Mouse (Mus musculus) thymus, adult 2 months (tissue): ENCODE results near the gene Maats1. TPM values are rescaled to one million over a fixed set of nuclear protein-coding genes. Genes with fewer than 3 reads are reported as not detected.

Experiments used
- DNase-seq: peaks from one replicate; pipeline ENCODE4 v3.0.0; 2021
- H3K27ac ChIP-seq: fragments of 200-500 bp; 2 replicates; pipeline ENCODE4 v1.5.1; 2012; ENCODE audit warnings: low read length, control low read depth; ENCODE audit not compliant: control insufficient read depth, insufficient read depth
- H3K27me3 ChIP-seq: fragments of 200-500 bp; 2 replicates; pipeline ENCODE4 v1.6.1; 2012; ENCODE audit warnings: mild to moderate bottlenecking, low read length, moderate library complexity, mixed read lengths; ENCODE audit not compliant: control insufficient read depth, insufficient read depth
- H3K36me3 ChIP-seq: fragments of 200-500 bp; 2 replicates; pipeline ENCODE4 v1.6.1; 2012; ENCODE audit warnings: mild to moderate bottlenecking, low read length, moderate library complexity; ENCODE audit not compliant: control insufficient read depth, insufficient read depth
- H3K4me1 ChIP-seq: fragments of 200-500 bp; replicated peaks from 2 replicates; pipeline ENCODE4 v1.6.1; 2012; ENCODE audit warnings: low read length; ENCODE audit not compliant: control insufficient read depth, insufficient read depth
- H3K4me3 ChIP-seq: fragments of 200-500 bp; 2 replicates; pipeline ENCODE4 v1.5.1; 2012; ENCODE audit warnings: mild to moderate bottlenecking, low read length, control low read depth, moderate library complexity; ENCODE audit not compliant: control insufficient read depth, insufficient read depth
- CTCF ChIP-seq: fragments of 200-500 bp; IDR thresholded peaks from 2 replicates; pipeline ENCODE4 v1.5.1; 2012; ENCODE audit warnings: mild to moderate bottlenecking, control low read depth, low read length, moderate library complexity, borderline replicate concordance; ENCODE audit not compliant: control insufficient read depth, poor library complexity, insufficient read depth; ENCODE audit errors: extremely low read depth
- POLR2A ChIP-seq: fragments of 200-500 bp; IDR thresholded peaks from 2 replicates; pipeline ENCODE4 v1.6.1; 2012; ENCODE audit warnings: mild to moderate bottlenecking, low read length, control low read depth, moderate library complexity; ENCODE audit not compliant: control insufficient read depth, poor library complexity, insufficient read depth; ENCODE audit errors: extremely low read depth
- WGBS: fragments of 180-500 bp; shearing (Covaris S2); methylation state at CpG from one replicate; pipeline ENCODE4 v1.1.7; 2018; 5-methylcytosine and 5-hydroxymethylcytosine counted together
- polyA plus RNA-seq: library from polyadenylated mRNA; depleted of rRNA; stranded (reverse); fragments of >200 nt; gene quantifications from 2 replicates; pipeline ENCODE4 v1.2.3, GENCODE M21; 2012

Gene Maats1
- polyA plus RNA-seq, 1 experiment = 0.12 TPM

DNA sequence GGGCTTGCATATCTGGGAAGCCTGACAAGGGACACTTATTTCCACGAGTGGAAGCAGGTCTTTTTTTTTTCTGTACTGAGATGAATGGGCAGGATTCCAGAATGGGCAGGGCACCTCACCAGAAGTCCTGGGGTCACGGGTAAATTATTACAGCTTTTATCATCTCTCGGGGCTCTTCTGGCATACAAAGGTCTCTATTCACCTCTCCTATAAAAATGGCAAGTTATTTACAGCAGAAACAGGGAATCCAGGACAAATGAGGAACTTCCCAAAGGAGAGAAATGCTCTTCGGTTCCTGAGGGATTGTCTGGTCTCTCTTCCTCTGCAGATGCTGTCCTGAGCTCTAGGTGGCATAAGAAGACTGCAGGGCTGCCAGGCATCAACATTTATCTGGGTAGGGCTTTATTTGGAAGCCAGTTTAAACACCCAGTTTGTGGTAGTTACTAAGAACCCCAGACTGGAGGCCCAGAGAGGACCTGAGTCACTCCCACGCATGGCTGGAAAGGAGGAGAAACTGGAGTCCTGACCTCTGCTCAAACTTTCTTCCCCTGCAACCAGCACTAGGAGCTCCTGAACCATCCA is 46.5 kb downstream of the Maats1 start:
- Histone ChIP-seq H3K4me1 (no peaks in the 10 kb centered on the region), H3K27ac (no peak overlapping the region), H3K4me3 (no peak overlapping the region), H3K36me3 (no peaks in the 10 kb centered on the region), H3K27me3 (no peaks in the 10 kb centered on the region)
- 48% methylated on average over 5 of the region's 5 CpGs for WGBS
- TF ChIP-seq CTCF (no peak), POLR2A (no peak)
- no peak for DNase-seq

DNA sequence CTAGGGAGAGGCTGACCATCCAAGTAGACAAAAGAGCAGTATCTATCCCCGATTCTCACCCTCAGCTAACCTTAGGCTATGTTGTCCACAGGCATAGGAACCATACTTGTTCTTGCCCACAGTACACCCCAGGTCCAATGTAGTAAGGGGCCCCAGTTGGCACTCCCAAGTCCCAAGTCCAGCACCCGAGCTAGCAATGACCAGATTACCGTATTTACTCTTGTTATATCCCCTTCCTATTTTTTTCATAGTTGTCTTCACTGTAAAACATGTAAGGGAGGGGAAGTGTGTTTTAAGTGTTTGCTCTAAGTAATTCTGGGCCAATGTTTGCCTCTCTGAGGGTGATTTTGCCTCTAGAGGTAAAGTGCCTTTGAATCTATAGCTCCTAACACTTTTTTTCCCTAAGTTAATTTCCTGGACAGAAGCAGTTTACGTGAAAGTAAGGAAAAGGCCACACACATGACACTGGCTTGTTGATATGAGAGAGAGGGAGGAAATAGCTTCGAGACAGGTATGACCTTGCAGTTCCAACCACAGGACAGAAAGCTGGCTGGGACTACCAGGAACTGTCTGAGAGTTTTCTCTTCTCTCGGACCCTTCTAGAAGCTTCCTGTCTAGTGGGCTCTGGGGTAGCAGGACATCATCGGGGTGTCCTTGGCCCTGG is 47.1 kb downstream of the Maats1 start, which contains the start of gene Nr1i2:
Gene Nr1i2 (minus strand): TSS at position 140 of the 664 bp plus-strand sequence.
- Histone ChIP-seq H3K4me1 (no peaks in the 10 kb centered on the region), H3K4me3 (no peak within 1 kb of the TSS), H3K27me3 (no peaks in the 10 kb centered on the region), H3K27ac (no peak within 1 kb of the TSS), H3K36me3 (no peaks in the 10 kb centered on the region)
- DNase-seq = no peak
- TF ChIP-seq CTCF (no peak), POLR2A (no peak)
- WGBS = 50% methylated on average over 7 of the region's 7 CpGs

DNA sequence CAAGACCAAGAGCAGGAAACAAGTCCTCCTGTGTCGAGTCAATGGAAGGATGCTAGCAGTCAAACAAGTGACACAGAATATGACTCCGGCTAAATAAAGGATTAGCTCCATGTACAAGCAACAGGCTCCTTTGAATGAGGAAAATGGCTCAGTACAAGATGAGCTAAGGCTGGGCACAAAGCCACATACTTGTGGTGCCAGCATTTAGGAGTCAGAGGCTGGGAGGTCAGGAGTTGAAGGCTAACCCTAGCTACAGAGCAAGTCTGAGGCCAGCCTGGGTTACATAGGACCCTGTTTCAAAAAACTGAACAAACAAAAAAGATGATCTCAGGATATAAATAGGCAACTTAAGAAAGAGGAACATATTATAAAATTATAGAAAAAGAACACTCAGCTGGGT is 51.8 kb downstream of the Maats1 start:
- H3K27ac ChIP-seq = no peak overlapping the region
- no peaks in the 10 kb centered on the region for H3K27me3 ChIP-seq
- TF ChIP-seq CTCF (no peak), POLR2A (no peak)
- no peaks in the 10 kb centered on the region for H3K36me3 ChIP-seq
- WGBS = 82% methylated on average over 2 of the region's 2 CpGs
- no peak overlapping the region for H3K4me3 ChIP-seq
- no peaks in the 10 kb centered on the region for H3K4me1 ChIP-seq
- no peak for DNase-seq

DNA sequence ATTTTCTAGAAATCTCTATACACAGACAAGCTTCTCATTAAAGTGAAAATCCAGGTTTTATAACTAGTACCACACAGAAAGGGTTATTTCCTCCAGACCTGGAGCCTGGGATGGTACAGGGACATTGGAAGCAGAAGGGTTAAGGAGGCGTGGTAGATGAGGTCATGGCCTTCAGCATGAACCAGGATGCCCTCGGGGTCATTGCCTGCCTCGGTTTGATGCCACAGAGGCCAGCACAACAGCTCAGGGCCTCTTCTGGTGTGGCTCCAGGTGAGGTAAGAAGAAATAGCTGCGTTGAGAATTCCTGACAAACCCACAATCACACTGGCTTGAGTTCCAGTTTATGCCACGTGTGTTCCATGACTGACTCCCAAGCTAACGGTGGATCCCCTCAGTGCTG is 53.1 kb downstream of the Maats1 start:
- Histone ChIP-seq H3K27me3 (no peaks in the 10 kb centered on the region), H3K27ac (no peak overlapping the region), H3K4me1 (no peaks in the 10 kb centered on the region), H3K4me3 (no peak overlapping the region), H3K36me3 (no peaks in the 10 kb centered on the region)
- 67% methylated on average over 6 of the region's 6 CpGs for WGBS
- TF ChIP-seq CTCF (no peak), POLR2A (no peak)
- no peak for DNase-seq

DNA sequence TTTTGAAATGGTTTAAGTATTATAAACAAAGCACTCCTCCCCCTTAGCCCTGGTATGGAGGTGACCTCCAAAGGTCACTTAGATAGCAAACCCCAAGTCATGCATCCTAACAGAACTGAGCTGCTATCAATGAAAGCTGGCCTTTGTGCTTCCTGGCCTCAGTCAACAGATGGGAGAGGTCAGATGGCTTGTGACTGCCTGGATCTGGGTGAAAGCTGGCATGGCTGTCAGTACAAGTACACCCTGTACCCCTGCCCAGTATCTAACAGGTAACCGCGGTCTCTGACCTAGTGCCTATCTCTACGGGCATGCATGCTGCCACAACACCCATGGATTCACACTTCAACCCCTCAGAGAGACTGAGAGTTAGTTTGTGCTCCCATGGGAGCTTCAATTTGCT is 54.2 kb downstream of the Maats1 start:
- Histone ChIP-seq H3K27me3 (no peaks in the 10 kb centered on the region), H3K27ac (no peak overlapping the region), H3K36me3 (no peaks in the 10 kb centered on the region), H3K4me1 (no peaks in the 10 kb centered on the region), H3K4me3 (no peak overlapping the region)
- WGBS = 90% methylated on average over 3 of the region's 3 CpGs
- no peak for DNase-seq
- TF ChIP-seq CTCF (no peak), POLR2A (no peak)

DNA sequence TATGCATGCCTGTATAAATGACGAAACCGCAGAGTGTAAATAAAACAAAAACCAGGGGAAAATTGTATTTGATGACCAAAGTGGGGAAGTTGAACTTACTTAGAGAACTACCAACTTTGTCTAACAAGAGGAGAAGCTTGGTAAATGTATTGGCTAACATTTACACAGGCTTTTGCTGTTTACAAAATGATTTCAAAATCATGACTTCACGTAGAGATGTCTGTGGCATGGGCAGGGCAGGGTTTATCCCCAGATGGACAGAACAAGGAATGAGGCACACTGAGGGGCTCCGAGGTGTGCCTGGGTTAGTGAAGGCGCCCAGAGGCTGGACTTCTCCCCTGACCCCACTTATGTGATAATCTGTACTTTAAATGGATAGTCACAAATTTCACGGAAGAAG is 54.6 kb downstream of the Maats1 start:
- H3K27me3 ChIP-seq = no peaks in the 10 kb centered on the region
- no peaks in the 10 kb centered on the region for H3K4me1 ChIP-seq
- 94% methylated on average over 6 of the region's 6 CpGs for WGBS
- DNase-seq = no peak
- no peak overlapping the region for H3K27ac ChIP-seq
- H3K4me3 ChIP-seq = no peak overlapping the region
- TF ChIP-seq POLR2A (no peak), CTCF (no peak)
- no peaks in the 10 kb centered on the region for H3K36me3 ChIP-seq

DNA sequence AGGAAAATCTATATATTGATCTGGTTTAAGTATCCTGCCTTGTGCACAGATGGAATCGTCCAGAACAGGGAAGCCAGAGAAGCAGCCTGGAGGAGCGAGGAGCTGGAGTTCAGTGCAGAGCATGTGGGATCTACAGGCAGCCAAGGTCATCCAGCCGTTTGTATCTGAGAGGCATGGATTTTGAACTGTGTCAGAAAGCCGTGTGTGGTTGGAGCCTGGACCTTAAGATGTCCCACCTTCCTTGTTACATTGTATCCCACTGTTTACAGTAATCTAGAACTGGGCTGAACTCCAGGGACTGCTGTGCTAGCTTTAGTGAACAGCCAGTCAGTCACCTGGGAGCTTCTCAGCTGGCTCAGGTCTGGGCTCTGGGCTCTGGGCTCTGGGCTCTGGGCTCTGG is 55.4 kb downstream of the Maats1 start:
- WGBS = 83% methylated on average over 4 of the region's 4 CpGs
- H3K27me3 ChIP-seq = no peaks in the 10 kb centered on the region
- H3K36me3 ChIP-seq = no peaks in the 10 kb centered on the region
- H3K4me3 ChIP-seq = no peak overlapping the region
- H3K4me1 ChIP-seq = no peaks in the 10 kb centered on the region
- TF ChIP-seq POLR2A = no peak
- no peak for TF ChIP-seq CTCF
- no peak for DNase-seq
- H3K27ac ChIP-seq = no peak overlapping the region
